Mouse (Mus musculus): Measurements from ENCODE around the gene Ephb2. TPM values are rescaled to one million over a fixed set of nuclear protein-coding genes. Genes with fewer than 3 reads are reported as not detected.
A peak's percentile ranks its signal among the peaks of the same experiment; 100 is the strongest.

Gene Ephb2
- polyA plus RNA-seq, 1 experiment from 2014 or later: 9.6 TPM

- WGBS: 17% methylated on average over 22 of the region's 22 CpGs
- peak; percentile 85 for DNase-seq (ENCODE audit: low spot score)
- Histone ChIP-seq H3K36me3 (no peaks in the 10 kb centered on the region), H3K27me3 (ENCODE audit: low read depth, poor library complexity, severe bottlenecking) (peaks cover 14% of the 10 kb centered on the region), H3K9me3 (replicated peaks) (no peaks in the 10 kb centered on the region), H3K27ac (peak overlapping the region; percentile 78), H3K4me3 (peak overlapping the region; percentile 24; the same call in 1 of the 2 replicates), H3K4me1 (peaks cover 93% of the 10 kb centered on the region)
Measured at GRCm38 (mm10) chr4:136783552-136784150, 52.1 kb downstream of the Ephb2 start.

GRCm38 (mm10) chr4:136782579-136782925, 53.2 kb downstream of the Ephb2 start:
- DNase-seq (ENCODE audit: low spot score): no peak
- Histone ChIP-seq H3K27ac (peak overlapping the region; percentile 81), H3K36me3 (no peaks in the 10 kb centered on the region)

GRCm38 (mm10) chr4:136781868-136782578, 53.8 kb downstream of the Ephb2 start:
- Histone ChIP-seq H3K4me3 (no peak overlapping the region), H3K9me3 (replicated peaks) (no peaks in the 10 kb centered on the region), H3K27ac (peak overlapping the region; percentile 81), H3K4me1 (peaks cover 94% of the 10 kb centered on the region), H3K27me3 (ENCODE audit: low read depth, poor library complexity, severe bottlenecking) (peaks cover 6% of the 10 kb centered on the region; the same call in 1 of the 2 replicates), H3K36me3 (no peaks in the 10 kb centered on the region)
- WGBS: 93% methylated on average over 13 of the region's 13 CpGs
- no peak for DNase-seq (ENCODE audit: low spot score)

More at GRCm38 (mm10) chr4:136782579-136782925, 53.2 kb downstream of the Ephb2 start:
- Histone ChIP-seq H3K9me3 (replicated peaks) (no peaks in the 10 kb centered on the region), H3K4me3 (no peak overlapping the region), H3K4me1 (peaks cover 94% of the 10 kb centered on the region), H3K27me3 (ENCODE audit: low read depth, poor library complexity, severe bottlenecking) (peaks cover 7% of the 10 kb centered on the region; the same call in 1 of the 2 replicates)
- 88% methylated on average over 1 of the region's 1 CpGs for whole genome bisulfite sequencing

GRCm38 (mm10) chr4:136780201-136780895, 55.4 kb downstream of the Ephb2 start:
- Histone ChIP-seq H3K36me3 (no peaks in the 10 kb centered on the region), H3K9me3 (replicated peaks) (no peaks in the 10 kb centered on the region), H3K27ac (peak overlapping the region; percentile 81), H3K27me3 (ENCODE audit: low read depth, poor library complexity, severe bottlenecking) (no peaks in the 10 kb centered on the region), H3K4me1 (peaks cover 92% of the 10 kb centered on the region), H3K4me3 (no peak overlapping the region)
- WGBS: 57% methylated on average over 20 of the region's 20 CpGs
- DNase-seq (ENCODE audit: low spot score): peak; percentile 65

- Histone ChIP-seq H3K9me3 (replicated peaks) (no peaks in the 10 kb centered on the region), H3K27me3 (ENCODE audit: low read depth, poor library complexity, severe bottlenecking) (no peaks in the 10 kb centered on the region), H3K36me3 (no peaks in the 10 kb centered on the region), H3K4me3 (no peak overlapping the region), H3K4me1 (peaks cover 93% of the 10 kb centered on the region), H3K27ac (peak overlapping the region; percentile 43)
- DNase-seq (ENCODE audit: low spot score): no peak
- WGBS: 81% methylated on average over 11 of the region's 11 CpGs
Measured at GRCm38 (mm10) chr4:136779156-136779555, 56.6 kb downstream of the Ephb2 start.

GRCm38 (mm10) chr4:136776471-136776892, 59.3 kb downstream of the Ephb2 start:
- WGBS: 7% methylated on average over 9 of the region's 9 CpGs
- Histone ChIP-seq H3K27me3 (ENCODE audit: low read depth, poor library complexity, severe bottlenecking) (no peaks in the 10 kb centered on the region), H3K36me3 (peaks cover 13% of the 10 kb centered on the region), H3K9me3 (replicated peaks) (no peaks in the 10 kb centered on the region), H3K27ac (peak overlapping the region; percentile 37), H3K4me1 (peaks cover 93% of the 10 kb centered on the region), H3K4me3 (peak overlapping the region; percentile 13; the same call in 1 of the 2 replicates)
- no peak for DNase-seq (ENCODE audit: low spot score)

GRCm38 (mm10) chr4:136775903-136776302, 59.9 kb downstream of the Ephb2 start:
- WGBS: 88% methylated on average over 2 of the region's 2 CpGs
- H3K27me3 ChIP-seq (ENCODE audit: low read depth, poor library complexity, severe bottlenecking): no peaks in the 10 kb centered on the region
- H3K4me3 ChIP-seq: 0 out of 2 replicates have a peak overlapping the region, but pooled peaks have one; percentile 13
- H3K9me3 ChIP-seq (replicated peaks): no peaks in the 10 kb centered on the region
- H3K27ac ChIP-seq: no peak overlapping the region
- H3K36me3 ChIP-seq: peaks cover 19% of the 10 kb centered on the region
- H3K4me1 ChIP-seq: peaks cover 87% of the 10 kb centered on the region
- no peak for DNase-seq (ENCODE audit: low spot score)

- WGBS: 74% methylated on average over 3 of the region's 3 CpGs
- Histone ChIP-seq H3K4me1 (peaks cover 76% of the 10 kb centered on the region), H3K4me3 (no peak overlapping the region), H3K27me3 (ENCODE audit: low read depth, poor library complexity, severe bottlenecking) (no peaks in the 10 kb centered on the region), H3K36me3 (peaks cover 26% of the 10 kb centered on the region), H3K27ac (peak overlapping the region; percentile 71; the same call in 1 of the 2 replicates), H3K9me3 (replicated peaks) (no peaks in the 10 kb centered on the region)
- DNase-seq (ENCODE audit: low spot score): no peak
Measured at GRCm38 (mm10) chr4:136774201-136774600, 61.6 kb downstream of the Ephb2 start.

GRCm38 (mm10) chr4:136772952-136773584, 62.7 kb downstream of the Ephb2 start:
- DNase-seq (ENCODE audit: low spot score): no peak

GRCm38 (mm10) chr4:136772318-136772717, 63.5 kb downstream of the Ephb2 start:
- peaks cover 57% of the 10 kb centered on the region for H3K4me1 ChIP-seq
- DNase-seq (ENCODE audit: low spot score): no peak
- WGBS: 84% methylated on average over 5 of the region's 5 CpGs
- no peaks in the 10 kb centered on the region for H3K27me3 ChIP-seq (ENCODE audit: low read depth, poor library complexity, severe bottlenecking)
- H3K27ac ChIP-seq: peak overlapping the region; percentile 71
- peaks cover 43% of the 10 kb centered on the region for H3K36me3 ChIP-seq
- no peak overlapping the region for H3K4me3 ChIP-seq
- H3K9me3 ChIP-seq (replicated peaks): peaks cover 2% of the 10 kb centered on the region; the same call in 1 of the 2 replicates

More at GRCm38 (mm10) chr4:136772952-136773584, 62.7 kb downstream of the Ephb2 start:
- H3K4me3 ChIP-seq: no peak overlapping the region
- 53% methylated on average over 13 of the region's 13 CpGs for WGBS
- H3K27ac ChIP-seq: peak overlapping the region; percentile 71
- peaks cover 64% of the 10 kb centered on the region for H3K4me1 ChIP-seq
- peaks cover 36% of the 10 kb centered on the region for H3K36me3 ChIP-seq
- H3K27me3 ChIP-seq (ENCODE audit: low read depth, poor library complexity, severe bottlenecking): no peaks in the 10 kb centered on the region
- peaks cover 2% of the 10 kb centered on the region; the same call in 1 of the 2 replicates for H3K9me3 ChIP-seq (replicated peaks)

GRCm38 (mm10) chr4:136770718-136771117, 65.1 kb downstream of the Ephb2 start:
- DNase-seq (ENCODE audit: low spot score): no peak
- no peak overlapping the region for H3K27ac ChIP-seq
- H3K36me3 ChIP-seq: peaks cover 43% of the 10 kb centered on the region
- 89% methylated on average over 17 of the region's 17 CpGs for WGBS
- H3K4me1 ChIP-seq: peaks cover 53% of the 10 kb centered on the region
- no peak overlapping the region for H3K4me3 ChIP-seq
- H3K9me3 ChIP-seq (replicated peaks): peaks cover 2% of the 10 kb centered on the region; the same call in 1 of the 2 replicates
- H3K27me3 ChIP-seq (ENCODE audit: low read depth, poor library complexity, severe bottlenecking): no peaks in the 10 kb centered on the region

- Histone ChIP-seq H3K9me3 (replicated peaks) (peaks cover 2% of the 10 kb centered on the region; the same call in 1 of the 2 replicates), H3K36me3 (peaks cover 43% of the 10 kb centered on the region), H3K4me1 (peaks cover 51% of the 10 kb centered on the region), H3K4me3 (no peak overlapping the region), H3K27ac (no peak overlapping the region), H3K27me3 (ENCODE audit: low read depth, poor library complexity, severe bottlenecking) (no peaks in the 10 kb centered on the region)
- DNase-seq (ENCODE audit: low spot score): no peak
- WGBS: 95% methylated on average over 3 of the region's 3 CpGs
Measured at GRCm38 (mm10) chr4:136768499-136768898, 67.3 kb downstream of the Ephb2 start.
